Mouse (Mus musculus): ENCODE measurements around the gene Tmprss3. TPM values are rescaled to one million over a fixed set of nuclear protein-coding genes. Genes with fewer than 3 reads are reported as not detected.

The Tmprss3 gene
- polyA plus RNA-seq, 1 experiment from 2014 or later = not detected

DNA sequence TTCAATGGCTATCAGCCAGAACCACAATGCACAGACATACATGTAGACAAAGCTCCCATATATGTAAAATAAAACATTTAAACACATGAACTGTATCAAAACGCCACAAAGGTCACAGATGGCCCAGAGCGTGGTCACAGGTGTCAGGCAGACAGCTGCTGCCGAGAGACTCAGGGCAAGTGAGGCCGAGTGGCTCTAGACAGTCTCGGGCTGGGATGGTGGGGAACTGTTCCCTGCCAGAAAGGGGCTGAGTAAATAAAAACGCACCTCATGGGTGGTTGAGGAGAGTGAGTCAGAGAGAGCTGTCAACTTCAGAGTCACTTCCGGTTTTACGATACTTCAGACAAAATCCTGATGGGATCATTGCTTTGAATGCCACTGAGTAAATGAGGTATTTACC lies 25.8 kb upstream of the Tmprss3 start:
- ChIA-PET POLR2A (no interaction called here), CTCF (no interaction called here)
- no peak for TF ChIP-seq CTCF (IDR thresholded peaks at IDR 0.05)
- no peak for DNase-seq (ENCODE audit: low read depth, low spot score)
- peaks cover 13% of the 10 kb centered on the region for H3K27me3 ChIP-seq
- ATAC-seq = no peak
- in situ Hi-C loops (cut with MboI; ENCODE audit: low pct_unique_long_range_greater_than_20kb) = no loop called here

DNA sequence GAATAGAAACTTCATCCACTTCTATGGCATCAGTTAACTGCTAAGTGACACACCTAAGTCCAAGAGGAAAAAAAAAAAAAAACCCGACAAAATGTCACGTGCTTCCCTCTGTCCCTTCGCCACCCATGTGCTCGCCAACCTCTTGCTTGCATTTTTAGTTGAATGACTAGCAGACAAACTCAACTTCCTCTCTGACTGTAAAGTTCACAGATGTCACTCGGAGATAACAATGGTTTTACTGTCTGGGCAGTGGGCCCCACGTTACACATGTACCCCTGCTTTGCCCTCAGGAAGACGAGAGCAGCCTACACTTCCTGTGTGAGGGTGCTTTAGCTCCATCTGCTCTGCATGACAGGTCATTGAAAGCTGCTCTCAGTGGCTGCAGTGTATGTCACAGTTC lies 25.1 kb upstream of the Tmprss3 start:
- in situ Hi-C loops (cut with MboI; ENCODE audit: low pct_unique_long_range_greater_than_20kb) = no loop called here
- H3K27me3 ChIP-seq = peaks cover 16% of the 10 kb centered on the region
- POLR2A ChIA-PET = interaction anchor here (0.7 kb wide), 1 partner anchor 891 kb away, joined by 4 read pairs; no protein-coding TSS in a partner anchor
- ATAC-seq (no peak), DNase-seq (ENCODE audit: low read depth, low spot score) (no peak)
- CTCF ChIA-PET = no interaction called here
- TF ChIP-seq CTCF (IDR thresholded peaks at IDR 0.05) = no peak

DNA sequence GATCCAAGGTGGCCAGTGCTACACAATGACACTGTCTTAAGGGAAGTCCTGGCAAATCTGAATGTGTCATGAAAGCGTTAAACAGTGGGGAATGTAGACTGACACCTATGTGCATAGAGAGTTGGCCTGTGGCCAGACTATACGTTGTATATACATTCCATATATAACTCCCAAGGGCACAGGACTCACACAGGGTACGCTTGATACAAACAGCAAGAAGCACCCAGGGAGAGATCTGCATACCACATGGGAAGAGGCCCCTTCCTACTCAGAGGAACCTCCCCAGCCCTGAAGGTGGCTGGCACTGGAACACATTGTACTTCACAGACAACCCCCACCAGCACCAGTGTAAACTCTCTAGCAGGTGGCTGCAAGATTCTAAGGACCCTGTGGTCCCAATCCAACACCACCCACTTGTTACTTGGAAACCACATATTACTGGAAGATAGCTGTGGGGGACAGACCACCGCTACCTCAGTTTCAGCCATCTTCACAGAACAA lies 24.1 kb upstream of the Tmprss3 start:
- in situ Hi-C loops (cut with MboI; ENCODE audit: low pct_unique_long_range_greater_than_20kb) = no loop called here
- TF ChIP-seq CTCF (IDR thresholded peaks at IDR 0.05) = no peak
- peaks cover 12% of the 10 kb centered on the region for H3K27me3 ChIP-seq
- ChIA-PET CTCF (no interaction called here), POLR2A (interaction anchor here (0.6 kb wide), 1 partner anchor 198 kb away, joined by 4 read pairs; no protein-coding TSS in a partner anchor)
- ATAC-seq = no peak
- DNase-seq (ENCODE audit: low read depth, low spot score) = no peak

DNA sequence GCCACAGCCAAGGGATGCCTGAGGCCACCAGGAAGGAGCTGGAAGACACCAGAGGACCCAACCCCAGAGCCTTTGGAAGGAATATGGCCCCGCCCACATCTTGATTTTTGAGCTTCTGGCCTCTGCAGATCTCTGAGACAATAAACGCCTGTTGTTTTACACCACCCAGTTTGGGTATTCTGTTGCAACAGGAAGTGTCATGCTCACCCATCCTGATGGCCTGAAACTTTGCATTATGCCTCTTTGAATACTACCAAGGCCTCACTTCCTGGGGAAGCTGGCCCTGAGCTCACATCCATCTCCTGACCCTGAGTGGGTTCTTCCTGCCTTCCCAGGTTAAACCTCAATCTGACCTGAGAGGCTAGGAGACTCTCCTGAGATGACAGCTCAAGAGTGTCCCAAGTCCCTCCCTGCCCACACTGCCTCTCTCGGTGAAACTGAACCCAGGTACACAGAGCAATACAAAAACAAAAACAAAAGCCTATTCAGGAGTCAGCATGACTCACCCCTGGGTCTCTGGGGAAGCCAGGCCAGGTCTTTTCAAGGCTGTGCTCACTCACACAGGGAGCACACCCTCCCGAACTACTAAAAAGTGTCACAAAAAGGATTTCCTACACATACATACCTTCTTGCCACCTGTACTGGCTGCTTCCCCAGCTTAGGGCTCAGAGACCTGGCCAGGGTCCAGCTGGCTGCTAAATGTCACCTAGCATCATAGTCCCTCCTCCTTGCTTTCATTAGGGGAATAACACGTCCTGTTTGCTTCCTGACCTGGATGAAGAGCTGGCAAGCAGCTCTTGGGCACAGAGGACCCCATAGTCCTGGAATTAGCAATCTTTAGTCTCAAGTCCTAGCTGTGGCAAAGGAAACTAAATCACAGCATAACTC lies 17.5 kb upstream of the Tmprss3 start:
- DNase-seq (ENCODE audit: low read depth, low spot score) = no peak
- POLR2A ChIA-PET = no interaction called here
- no peak for ATAC-seq

DNA sequence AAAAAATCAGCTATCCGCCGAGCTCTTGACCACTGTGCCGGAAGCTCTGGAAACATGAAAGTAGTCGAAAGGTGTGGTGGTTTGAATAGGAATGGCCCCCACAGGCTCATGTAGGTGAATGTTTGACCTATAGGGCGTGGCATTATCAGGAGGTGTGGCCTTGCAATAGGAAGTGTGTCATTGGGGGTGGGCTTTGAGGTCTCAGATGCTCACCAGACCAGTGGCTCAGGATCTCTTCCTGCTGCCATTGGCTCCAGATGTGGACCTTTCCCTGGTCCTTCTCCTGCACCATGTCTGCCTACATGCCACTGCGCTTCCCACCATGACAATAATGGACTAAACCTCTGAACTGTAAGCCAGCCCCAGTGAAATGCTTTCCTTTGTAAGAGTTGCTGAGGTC lies 13.1 kb upstream of the Tmprss3 start:
- ChIA-PET CTCF (no interaction called here), POLR2A (no interaction called here)
- DNase-seq (ENCODE audit: low read depth, low spot score) (no peak), ATAC-seq (no peak)
- in situ Hi-C loops (cut with MboI; ENCODE audit: low pct_unique_long_range_greater_than_20kb) = no loop called here
- no peak for TF ChIP-seq CTCF (IDR thresholded peaks at IDR 0.05)
- peaks cover 24% of the 10 kb centered on the region for H3K27me3 ChIP-seq

More for the DNA sequence above, 17.5 kb upstream of the Tmprss3 start:
- TF ChIP-seq CTCF (IDR thresholded peaks at IDR 0.05) = no peak
- in situ Hi-C loops (cut with MboI; ENCODE audit: low pct_unique_long_range_greater_than_20kb) = no loop called here
- CTCF ChIA-PET = no interaction called here
- peaks cover 18% of the 10 kb centered on the region for H3K27me3 ChIP-seq

DNA sequence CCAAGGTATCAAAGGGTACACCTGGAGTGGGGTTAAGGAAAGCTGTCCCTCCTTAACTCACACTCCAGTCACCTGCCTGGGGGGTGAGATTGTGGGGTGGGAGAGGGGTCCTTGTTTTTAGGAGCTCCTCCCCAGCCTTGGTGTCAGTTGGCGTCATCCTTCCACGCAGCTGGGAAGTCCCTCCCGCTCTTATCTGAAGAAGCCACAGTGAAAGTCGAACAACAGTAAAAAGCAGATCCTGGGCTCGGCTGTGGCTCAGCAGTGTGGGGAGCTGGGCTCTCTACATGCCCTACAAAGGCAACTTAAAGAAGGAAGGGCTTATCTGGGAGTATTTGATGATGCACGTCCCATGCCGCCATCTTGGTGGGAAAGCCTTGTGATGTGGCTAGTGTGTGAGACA lies 11.5 kb upstream of the Tmprss3 start:
- TF ChIP-seq CTCF (IDR thresholded peaks at IDR 0.05) = no peak
- ATAC-seq = no peak
- CTCF ChIA-PET = no interaction called here
- POLR2A ChIA-PET = interaction anchor here (0.7 kb wide), 1 partner anchor 16 kb away, joined by 3 read pairs; no protein-coding TSS in a partner anchor
- DNase-seq (ENCODE audit: low read depth, low spot score) = no peak
- in situ Hi-C loops (cut with MboI; ENCODE audit: low pct_unique_long_range_greater_than_20kb) = no loop called here
- H3K27me3 ChIP-seq = peaks cover 24% of the 10 kb centered on the region

DNA sequence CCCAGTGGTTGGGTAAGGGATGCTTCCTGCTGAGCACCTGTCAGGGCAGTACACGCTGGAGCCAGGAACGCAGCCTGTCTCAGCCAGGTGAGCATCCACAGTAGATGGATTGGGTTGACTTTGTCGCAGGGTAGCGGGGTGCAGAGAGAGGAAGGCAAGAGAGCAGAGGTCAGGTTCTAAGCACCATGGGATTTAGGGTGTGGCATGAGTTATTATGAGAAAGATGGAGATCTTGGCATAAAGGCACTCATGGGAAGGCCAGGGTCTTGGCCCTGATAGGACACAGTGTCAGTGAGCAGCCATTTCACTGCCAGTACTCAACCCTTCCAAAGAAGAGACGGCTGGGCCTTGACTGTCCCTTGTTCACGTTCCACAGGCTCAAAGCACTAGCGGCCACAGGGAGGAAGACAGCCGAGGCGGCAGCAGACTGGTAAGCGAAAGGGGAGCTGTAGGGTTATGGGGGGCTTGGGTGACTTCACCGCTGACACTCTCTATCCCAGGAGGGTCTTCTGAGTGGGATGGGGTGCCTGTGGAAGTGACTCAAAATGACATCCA lies 10.7 kb upstream of the Tmprss3 start:
- TF ChIP-seq CTCF (IDR thresholded peaks at IDR 0.05) = no peak
- no peak for ATAC-seq
- in situ Hi-C loops (cut with MboI; ENCODE audit: low pct_unique_long_range_greater_than_20kb) = no loop called here
- POLR2A ChIA-PET = no interaction called here
- H3K27me3 ChIP-seq = peaks cover 23% of the 10 kb centered on the region
- no peak for DNase-seq (ENCODE audit: low read depth, low spot score)
- CTCF ChIA-PET = no interaction called here

DNA sequence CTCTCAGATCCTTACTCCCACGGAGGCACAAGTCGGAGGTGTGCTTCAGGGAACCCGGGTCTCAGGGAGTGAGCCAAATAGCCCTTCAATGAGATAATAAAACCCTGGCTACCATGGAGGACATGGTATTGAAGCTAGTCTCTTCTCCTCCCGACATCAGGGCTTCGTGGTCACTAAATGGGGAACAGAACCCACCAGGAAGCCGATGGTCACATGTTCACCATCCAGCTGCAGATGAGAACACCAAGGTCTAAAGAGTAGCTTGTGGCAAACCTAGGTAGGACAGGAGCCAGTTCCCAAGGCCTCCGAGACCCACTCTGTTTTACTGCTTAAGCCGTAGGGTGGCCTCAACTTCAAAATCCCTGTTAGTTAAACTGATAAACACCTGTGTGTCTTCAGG lies 9.9 kb upstream of the Tmprss3 start:
- in situ Hi-C loops (cut with MboI; ENCODE audit: low pct_unique_long_range_greater_than_20kb) = no loop called here
- DNase-seq (ENCODE audit: low read depth, low spot score) (no peak), ATAC-seq (no peak)
- CTCF ChIA-PET = no interaction called here
- POLR2A ChIA-PET = no interaction called here
- TF ChIP-seq CTCF (IDR thresholded peaks at IDR 0.05) = no peak
- peaks cover 23% of the 10 kb centered on the region for H3K27me3 ChIP-seq

DNA sequence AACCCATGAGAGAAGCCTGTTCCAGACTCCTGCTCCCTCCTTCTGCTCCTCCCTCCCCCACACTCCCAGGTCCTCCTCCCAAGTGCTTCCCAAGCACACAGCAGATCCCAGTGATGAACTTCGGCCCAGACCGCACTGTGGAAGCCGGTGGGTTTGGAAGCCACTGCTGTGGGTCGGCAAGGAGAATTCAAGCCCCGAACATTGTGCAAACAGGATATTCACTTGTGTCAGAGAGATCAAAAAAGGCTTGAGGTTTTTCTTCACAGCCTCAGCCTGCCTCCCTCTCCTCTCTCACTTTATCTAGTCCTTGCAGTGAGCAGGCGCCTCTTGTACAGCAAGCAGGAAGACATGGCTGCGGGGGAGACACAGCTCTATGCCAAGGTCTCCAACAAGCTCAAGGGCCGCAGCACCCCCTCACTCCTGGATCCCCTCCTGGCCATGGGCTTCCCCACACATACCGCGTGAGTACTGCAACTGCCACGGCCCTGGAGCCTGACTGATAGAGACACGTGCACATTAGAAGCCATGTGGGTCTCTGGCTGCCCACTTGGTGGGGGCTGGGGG lies 9.1 kb upstream of the Tmprss3 start, which contains the start of gene Ubash3a:
TSS of gene Ubash3a (plus strand) at position 103 of the 564 bp plus-strand sequence.
- no peak for TF ChIP-seq CTCF (IDR thresholded peaks at IDR 0.05)
- CTCF ChIA-PET = no interaction called here
- POLR2A ChIA-PET = no interaction called here

DNA sequence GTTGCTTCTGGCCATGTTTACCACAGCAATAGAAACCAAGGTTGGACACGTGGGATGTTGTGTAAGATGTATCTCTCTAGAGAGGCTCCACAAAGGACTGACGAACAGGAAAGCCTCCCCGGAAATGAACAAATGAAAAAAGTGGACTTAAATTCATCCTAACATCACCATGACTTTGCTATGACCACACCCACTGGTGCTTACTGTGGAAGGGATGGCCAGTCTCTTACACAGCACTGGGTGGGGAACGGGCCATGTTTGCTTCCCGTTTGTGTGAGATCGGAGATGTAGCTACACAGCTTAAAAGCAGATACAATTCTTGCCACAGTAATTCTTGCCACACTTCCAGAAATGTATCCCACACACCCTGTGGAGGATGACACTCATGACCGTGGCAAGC lies 2.5 kb downstream of the Tmprss3 start:
- DNase-seq (ENCODE audit: low read depth, low spot score) (no peak), ATAC-seq (no peak)
- TF ChIP-seq CTCF (IDR thresholded peaks at IDR 0.05) = no peak
- H3K27me3 ChIP-seq = peaks cover 11% of the 10 kb centered on the region
- in situ Hi-C loops (cut with MboI; ENCODE audit: low pct_unique_long_range_greater_than_20kb) = no loop called here
- CTCF ChIA-PET = no interaction called here
- POLR2A ChIA-PET = no interaction called here

More for the DNA sequence above, 9.1 kb upstream of the Tmprss3 start, which contains the start of gene Ubash3a:
- in situ Hi-C loops (cut with MboI; ENCODE audit: low pct_unique_long_range_greater_than_20kb) = no loop called here
- DNase-seq (ENCODE audit: low read depth, low spot score) (no peak), ATAC-seq (no peak)
- peaks cover 22% of the 10 kb centered on the region for H3K27me3 ChIP-seq

DNA sequence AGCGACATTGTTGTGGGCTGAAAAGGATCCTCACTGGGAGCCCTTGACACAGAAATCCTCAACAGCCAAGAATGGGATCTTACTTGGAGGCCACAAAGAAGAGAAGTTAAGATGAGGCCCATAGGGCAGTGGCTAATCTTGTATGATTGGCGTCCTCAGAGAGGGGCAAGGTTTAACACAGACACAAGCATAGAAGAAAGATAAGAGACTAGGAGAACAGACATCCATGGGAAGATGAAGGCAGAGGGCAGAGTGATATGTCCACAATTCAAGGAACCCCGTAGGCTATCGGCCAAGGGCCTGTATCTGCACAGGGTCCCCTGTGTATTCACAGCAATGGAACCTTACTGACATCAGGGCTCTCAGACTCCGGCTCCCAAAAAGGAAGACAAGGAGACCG lies 3.6 kb downstream of the Tmprss3 start:
- ATAC-seq (no peak), DNase-seq (ENCODE audit: low read depth, low spot score) (no peak)
- no peak for TF ChIP-seq CTCF (IDR thresholded peaks at IDR 0.05)
- ChIA-PET CTCF (no interaction called here), POLR2A (no interaction called here)
- in situ Hi-C loops (cut with MboI; ENCODE audit: low pct_unique_long_range_greater_than_20kb) = no loop called here
- peaks cover 11% of the 10 kb centered on the region for H3K27me3 ChIP-seq

Data from Patski (cell line).